Mouse (Mus musculus): ENCODE data around the gene Cggbp1.

The Cggbp1 gene

GRCm38 (mm10) chr16:64873416-64874305 lies 21.9 kb downstream of the Cggbp1 start:
- peak; percentile 52 for DNase-seq (ENCODE audit: low spot score)

GRCm38 (mm10) chr16:64875384-64875783 lies 23.6 kb downstream of the Cggbp1 start:
- no peak for DNase-seq (ENCODE audit: low spot score)

GRCm38 (mm10) chr16:64875822-64876221 lies 24.0 kb downstream of the Cggbp1 start:
- no peak for DNase-seq (ENCODE audit: low spot score)

DNA sequence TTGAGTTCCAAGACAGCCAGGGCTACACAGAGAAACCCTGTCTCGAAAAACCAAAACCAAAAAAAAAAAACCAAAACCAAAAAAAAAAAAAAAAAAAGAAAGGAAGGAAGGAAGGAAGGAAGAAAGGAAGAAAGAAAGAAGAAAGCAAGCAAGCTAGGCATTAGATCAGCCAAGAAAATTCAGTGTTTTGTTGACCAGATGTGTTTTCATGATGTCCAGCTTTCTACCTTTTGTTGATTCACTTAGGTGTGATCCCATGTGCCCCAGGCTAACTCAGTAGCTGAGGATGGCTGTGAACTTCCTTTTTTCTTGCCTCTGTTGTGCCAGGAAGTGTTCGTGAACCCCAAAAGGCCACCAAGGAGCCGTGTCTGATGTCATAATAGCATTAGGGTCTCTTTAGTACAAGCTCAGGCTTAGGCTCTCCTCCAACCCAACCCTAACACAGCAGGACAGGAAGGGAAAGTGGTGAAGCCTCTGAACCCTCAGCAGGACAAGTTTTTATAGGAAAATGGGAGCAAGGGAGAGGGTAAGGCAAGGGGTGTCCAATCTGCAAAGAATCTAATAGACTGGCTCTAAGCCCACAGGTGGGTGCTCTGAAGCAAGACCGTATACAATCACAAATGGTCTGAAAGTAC lies 25.0 kb downstream of the Cggbp1 start:
- no peak for DNase-seq (ENCODE audit: low spot score)

DNA sequence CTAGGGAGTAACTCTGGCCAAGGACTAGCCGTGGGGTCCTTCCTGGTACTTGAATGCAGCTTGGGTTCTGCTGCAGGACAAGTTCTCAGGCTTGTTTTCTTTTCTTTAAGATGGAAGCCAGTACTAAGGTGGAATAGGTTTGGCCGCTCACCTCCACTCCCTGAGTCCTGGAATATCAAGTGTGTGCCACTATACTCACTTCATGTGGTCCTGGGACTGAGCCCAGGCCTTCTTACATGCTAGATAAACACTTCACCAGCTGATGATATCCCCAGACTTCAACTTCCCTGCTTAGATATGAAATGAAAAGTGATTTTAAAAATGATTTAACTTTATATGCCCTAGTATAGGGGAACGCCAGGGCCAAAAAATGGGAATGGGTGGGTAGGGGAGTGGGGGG lies 25.5 kb downstream of the Cggbp1 start:
- DNase-seq (ENCODE audit: low spot score): no peak

DNA sequence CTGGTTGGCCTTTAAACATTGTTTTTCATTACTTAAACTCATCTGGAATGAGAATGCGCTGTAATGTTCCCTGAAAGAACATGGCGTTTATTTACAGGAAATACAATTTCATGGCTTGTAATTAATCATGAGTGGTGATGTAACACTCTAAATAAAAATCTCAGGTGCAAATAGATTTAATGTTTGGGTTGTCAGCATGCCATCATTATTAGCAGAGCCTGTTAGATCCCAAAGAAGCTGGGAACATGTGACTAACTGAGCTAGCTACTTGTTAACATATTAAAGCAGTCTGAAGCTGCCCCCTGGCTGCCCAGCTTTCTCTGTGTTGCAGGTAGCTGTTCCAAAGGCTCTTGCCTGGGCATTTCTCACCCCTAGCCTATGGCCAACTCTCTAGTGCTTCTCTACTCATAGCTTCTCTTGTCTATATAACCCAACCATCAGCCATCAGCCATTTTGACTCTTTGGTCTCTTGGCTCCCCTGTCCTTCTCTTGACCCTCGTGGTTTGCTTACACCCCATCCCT lies 26.9 kb downstream of the Cggbp1 start:
- no peak for DNase-seq (ENCODE audit: low spot score)

DNA sequence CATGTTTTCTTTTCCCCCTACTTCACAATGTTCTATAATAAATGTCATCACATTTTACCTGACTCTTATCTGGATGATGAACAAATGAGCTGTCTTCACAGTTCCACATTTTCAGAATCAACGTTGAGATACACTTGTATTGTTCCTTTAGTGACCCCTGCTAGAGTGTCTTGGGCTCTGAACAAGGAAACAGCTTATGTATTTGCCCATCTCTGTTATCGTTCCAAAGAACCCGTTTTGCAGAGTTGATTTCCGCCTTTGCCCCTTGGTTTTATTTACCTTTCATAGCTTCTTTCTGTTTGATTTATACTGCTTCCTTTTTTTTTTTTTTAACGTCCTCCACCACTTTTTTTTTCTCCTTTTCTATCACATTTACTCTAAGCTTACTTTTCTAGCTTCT lies 27.9 kb downstream of the Cggbp1 start:
- no peak for DNase-seq (ENCODE audit: low spot score)

DNA sequence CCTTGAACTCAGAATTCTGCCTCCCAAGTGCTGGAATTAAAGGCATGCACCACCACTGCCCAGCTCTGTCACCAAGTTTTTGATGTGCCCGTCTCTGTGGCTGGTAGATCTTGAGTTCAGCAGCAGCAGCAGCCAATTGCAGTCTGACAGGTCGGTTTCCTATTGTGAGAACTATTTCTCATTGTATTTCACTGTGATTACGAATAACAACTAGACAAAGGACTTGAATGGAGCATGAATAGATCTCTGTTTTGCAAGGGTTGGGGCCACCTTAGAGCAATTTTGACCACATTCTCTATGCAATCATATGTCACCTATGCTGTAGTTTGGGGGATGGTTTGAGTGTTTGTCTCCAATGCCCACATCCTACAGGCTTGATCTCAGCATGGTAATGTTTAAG lies 29.2 kb downstream of the Cggbp1 start:
- no peak for DNase-seq (ENCODE audit: low spot score)

DNA sequence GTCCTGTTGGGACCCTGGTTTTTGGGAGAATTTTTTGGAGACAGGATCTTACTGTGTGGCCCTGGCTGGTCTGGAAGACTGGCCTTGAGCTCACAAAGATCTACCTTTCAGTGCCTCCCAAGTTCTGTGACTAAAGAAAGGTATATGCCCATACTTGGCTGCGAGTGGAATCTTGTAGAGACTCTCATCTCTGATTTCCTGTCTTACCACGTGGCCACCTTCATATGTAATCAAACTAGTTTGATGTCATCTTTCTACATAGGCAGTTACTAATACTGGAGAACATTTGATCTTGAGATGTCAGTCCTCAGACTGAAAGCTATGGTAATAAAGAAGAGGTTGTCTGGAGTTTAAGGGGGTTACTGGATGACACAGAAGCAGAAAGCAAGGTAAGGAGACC lies 29.6 kb downstream of the Cggbp1 start:
- DNase-seq (ENCODE audit: low spot score): no peak

DNA sequence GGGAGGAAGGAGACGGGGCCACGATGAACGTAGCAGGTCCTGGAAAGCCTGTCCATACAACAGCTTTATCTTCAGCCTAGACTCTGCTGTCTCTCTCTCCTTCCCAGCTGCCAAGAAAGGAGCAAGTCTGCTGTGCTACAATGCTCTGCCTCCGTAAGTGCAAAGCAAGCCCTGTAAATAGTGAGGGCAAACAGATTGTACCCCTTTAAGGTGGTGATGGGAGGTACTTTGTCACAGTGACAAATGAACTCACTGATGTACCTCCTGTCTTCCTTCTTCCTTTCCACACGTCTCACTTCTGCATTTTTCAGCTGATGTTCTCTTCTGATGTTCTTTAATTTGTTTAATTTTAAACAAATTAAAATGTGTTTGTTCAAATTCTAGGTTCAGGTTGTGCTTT lies 32.1 kb downstream of the Cggbp1 start:
- peak; percentile 5 for DNase-seq (ENCODE audit: low spot score)

GRCm38 (mm10) chr16:64884420-64884838 lies 32.6 kb downstream of the Cggbp1 start:
- DNase-seq (ENCODE audit: low spot score): peak; percentile 77

DNA sequence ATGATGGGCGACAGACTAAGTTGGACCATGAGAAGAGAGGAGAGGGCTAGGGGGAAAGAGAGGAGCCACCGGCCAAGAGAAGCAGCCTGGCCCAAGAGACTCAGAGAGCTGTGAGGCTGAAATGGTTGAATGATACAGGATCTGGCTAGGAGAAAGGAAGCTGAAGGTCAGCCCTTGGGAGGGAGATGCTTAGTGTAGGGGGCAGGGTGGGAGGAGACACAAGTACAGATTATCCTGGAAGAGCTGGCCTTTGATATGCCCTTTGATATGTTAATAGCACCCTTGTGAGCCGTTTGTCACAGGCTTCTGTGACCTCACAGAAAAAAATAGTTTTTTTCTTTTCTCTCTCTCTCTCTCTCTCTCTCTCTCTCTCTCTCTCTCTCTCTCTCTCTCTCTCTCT lies 33.3 kb downstream of the Cggbp1 start:
- DNase-seq (ENCODE audit: low spot score): peak; percentile 30

DNA sequence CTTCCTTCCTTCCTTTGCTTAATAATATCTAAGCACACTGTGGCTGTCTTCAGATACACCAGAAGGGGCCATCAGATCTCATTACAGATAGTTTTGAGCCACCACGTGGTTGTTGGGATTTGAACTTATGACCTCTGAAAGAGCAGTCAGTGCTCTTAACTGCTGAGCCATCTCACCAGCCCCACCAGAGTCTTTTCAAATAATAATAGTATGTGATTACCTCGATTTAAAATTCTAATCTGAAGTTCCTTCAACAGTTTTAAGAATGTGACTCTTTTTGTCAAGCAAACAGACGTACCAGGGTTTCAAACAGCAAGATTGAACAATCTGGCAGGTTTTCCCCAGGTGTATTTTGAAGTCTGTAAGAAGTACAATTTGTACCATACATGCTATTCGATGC lies 33.8 kb downstream of the Cggbp1 start:
- no peak for DNase-seq (ENCODE audit: low spot score)

- no peak for DNase-seq (ENCODE audit: low spot score)
Observed at GRCm38 (mm10) chr16:64889496-64889895, 37.7 kb downstream of the Cggbp1 start.

DNA sequence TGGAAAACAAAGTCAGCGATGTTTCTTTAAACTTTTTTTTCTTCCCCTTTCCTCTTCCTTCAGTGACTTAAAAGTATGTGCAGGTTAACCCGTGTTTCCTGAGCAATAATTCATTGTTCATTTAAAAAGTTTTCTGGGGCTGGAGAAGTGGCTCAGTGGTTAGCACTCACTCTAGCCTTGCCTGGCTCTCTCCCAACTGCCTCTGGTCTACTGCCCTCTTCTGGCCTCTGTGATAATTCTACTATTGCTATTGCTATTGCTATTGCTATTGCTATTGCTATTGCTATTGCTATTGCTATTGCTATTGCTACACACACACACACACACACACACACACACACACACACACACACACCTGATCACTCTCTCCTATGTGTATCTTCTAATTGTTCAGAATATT lies 47.3 kb downstream of the Cggbp1 start:
- DNase-seq (ENCODE audit: low spot score): no peak

GRCm38 (mm10) chr16:64903328-64903727 lies 51.5 kb downstream of the Cggbp1 start:
- DNase-seq (ENCODE audit: low spot score): no peak

DNA sequence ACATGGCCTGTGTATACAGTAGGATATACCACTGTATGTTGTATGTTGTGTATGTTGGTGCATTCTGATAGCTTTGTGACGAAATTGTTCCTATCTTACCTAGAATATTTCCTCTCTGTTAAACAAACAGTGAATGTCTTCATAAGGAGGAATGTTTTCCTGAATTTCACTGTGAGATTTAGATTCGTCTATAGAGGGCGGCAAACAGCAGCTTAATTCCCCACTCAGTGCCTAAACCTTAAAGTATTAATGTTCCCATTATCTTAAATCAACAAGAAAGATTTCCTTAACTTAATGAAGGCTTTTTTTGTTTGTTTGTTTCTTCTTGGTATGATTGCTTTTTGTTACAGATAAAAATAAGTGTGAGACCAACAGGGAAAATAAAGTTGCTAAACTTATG lies 55.3 kb downstream of the Cggbp1 start:
- no peak for DNase-seq (ENCODE audit: low spot score)

DNA sequence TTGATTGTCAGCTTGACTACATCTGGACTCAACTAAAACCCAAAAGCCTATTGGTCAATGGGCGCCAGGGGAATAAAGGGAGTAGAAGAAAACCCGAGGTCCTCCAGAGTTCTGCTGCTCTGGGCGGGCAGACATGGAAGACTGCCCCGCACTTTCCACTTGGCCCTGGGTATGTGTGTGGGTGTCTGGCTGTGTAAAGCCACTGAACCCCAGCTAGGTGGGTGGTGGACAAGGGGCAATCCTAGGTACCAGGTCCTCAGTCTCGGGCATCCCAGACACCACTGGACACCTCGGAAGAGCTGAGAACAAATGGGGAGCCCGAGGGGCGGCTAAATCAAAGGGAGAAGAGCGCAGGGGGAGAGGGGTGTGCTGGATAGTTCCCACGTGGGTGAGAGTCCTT lies 57.0 kb downstream of the Cggbp1 start:
- no peak for DNase-seq (ENCODE audit: low spot score)
